Mouse (Mus musculus): ENCODE measurements around the gene Cpeb2. TPM values are rescaled to one million over a fixed set of nuclear protein-coding genes. Genes with fewer than 3 reads are reported as not detected.

Gene Cpeb2
- polyA plus RNA-seq, 1 experiment from 2014 or later, result 15.3 TPM

DNA sequence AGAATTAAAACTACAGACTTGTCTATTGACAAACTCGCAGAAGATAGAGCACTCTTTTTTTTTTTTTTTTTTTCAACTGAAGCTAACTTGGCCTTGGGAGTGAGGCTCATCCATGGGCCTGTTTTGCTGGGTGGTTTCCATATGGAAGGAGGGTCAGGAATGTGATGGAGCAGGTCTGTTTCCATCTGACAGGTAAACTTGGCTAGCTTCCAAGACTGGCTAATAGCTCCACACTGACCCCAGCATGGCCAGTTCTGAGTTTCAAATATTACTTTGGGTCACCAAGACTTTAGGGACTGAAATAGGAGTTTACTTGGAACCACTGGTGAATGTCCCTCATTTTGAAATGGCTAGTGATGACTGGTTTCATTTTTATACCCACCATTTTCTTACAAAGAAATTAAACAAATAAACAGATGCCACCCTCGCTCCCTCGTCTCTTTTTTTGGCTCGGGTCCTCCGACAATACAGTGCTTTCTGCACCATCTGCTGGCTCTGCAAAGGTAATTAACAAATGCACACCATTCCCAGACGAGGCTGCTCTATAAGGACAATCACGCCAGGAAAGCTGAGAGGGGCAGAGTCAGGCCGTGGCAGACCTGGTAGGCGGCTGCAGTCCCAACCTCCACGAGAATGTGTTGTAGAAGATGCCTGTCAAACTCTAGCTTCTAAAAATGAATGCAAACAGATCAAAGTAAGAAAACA, 106.0 kb downstream of the Cpeb2 start:
- WGBS, result 56% methylated on average over 10 of the region's 10 CpGs
- no peak overlapping the region for H3K27ac ChIP-seq

More for the DNA sequence above, 106.0 kb downstream of the Cpeb2 start:
- 0 out of 2 replicates have a peak, but pooled peaks have one; percentile 42 for ATAC-seq (replicated peaks)
- Histone ChIP-seq H3K27me3 (replicated peaks) (no peaks in the 10 kb centered on the region), H3K4me2 (no peak overlapping the region), H3K4me1 (no peaks in the 10 kb centered on the region), H3K4me3 (no peak overlapping the region), H3K9ac (no peak overlapping the region), H3K9me3 (no peaks in the 10 kb centered on the region), H3K36me3 (replicated peaks) (no peaks in the 10 kb centered on the region)

All from midbrain, embryonic 15.5 days (tissue).